Mouse (Mus musculus): ENCODE results near the gene Oscar. TPM values are rescaled to one million over a fixed set of nuclear protein-coding genes. Genes with fewer than 3 reads are reported as not detected.

Oscar gene
- under 1 TPM in 1 of 2 experiments, not detected in 1; 0.24 TPM for polyA plus RNA-seq (2017; shearing (Covaris generic))

DNA sequence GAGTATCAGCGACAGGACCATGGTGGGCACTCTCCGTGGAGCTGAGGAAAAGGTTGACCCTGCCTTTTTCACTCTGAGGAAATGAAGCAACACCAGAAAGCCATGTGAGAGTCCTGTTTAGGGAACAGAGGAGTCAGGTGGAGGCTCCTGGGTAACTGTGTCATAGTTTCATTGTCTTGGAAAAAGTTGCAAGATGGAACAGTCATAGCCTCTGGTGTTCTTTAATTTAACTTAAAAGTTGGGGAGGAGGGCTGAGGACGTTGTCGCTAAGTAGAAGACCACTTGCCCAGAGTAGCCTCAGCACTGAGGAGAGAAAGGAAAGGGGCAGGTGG lies at the start of gene Oscar:
Gene Oscar, minus strand, starts transcription at position 101 of the 332 bp plus-strand sequence.
- no peak for ATAC-seq

DNA sequence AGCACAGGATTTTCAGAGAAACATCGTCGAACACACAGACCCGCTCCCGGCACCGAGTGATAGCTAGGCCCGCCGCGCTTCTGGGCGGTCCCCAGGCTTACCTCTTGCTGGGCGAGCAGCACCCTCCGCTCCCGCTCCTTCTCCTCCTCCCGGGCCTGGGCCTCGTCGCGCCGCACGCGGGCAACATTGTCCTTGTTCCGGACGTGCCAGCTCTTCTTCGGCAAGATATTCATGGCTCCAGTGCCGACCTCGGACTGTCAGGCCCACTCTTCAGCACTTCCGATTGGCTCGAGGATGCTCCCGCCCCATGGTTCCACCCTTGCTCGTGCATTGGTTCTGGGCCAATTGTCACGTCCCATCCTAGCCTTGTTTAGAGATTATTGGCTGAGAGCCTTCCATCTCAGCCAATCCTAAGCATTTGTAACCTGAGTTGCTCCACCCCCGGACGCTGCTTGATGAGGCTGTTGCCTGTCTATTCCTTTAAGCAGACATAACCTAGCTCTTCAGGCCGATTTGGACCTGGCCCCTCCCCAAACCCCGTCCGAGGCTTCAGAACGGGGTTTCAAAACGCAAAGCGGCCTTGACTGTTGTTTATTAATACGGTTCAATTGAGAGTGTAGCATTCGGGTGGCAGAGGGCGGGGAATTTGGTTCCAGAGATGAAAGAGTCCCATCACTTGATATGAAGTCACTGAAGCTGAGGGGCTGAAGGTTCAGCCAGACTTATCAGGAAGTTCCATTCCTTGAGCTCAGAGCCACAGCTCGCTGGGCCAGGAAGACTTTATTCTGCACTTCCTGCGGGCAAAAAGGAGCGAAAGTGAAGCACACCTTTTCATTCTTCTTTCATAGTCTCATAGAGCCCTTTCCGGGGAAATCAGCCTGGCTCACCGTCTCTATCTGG lies 49.5 kb upstream of the Oscar start, which contains the start of gene Leng1:
Gene Leng1, minus strand, starts transcription at position 626 of the 900 bp plus-strand sequence.
- ATAC-seq, result peak; percentile 97

- ATAC-seq, result no peak
Measured at GRCm38 (mm10) chr7:3664524-3665214, 48.7 kb upstream of the Oscar start.

- no peak for ATAC-seq
Measured at GRCm38 (mm10) chr7:3658578-3658977, 42.6 kb upstream of the Oscar start.

- no peak for ATAC-seq
Measured at GRCm38 (mm10) chr7:3656966-3657365, 41.0 kb upstream of the Oscar start.

- ATAC-seq, result no peak
Measured at GRCm38 (mm10) chr7:3646641-3647040, 30.7 kb upstream of the Oscar start.

- ATAC-seq, result no peak
Measured at GRCm38 (mm10) chr7:3646188-3646587, 30.2 kb upstream of the Oscar start.

- no peak for ATAC-seq
Measured at GRCm38 (mm10) chr7:3645488-3646025, 29.6 kb upstream of the Oscar start.

DNA sequence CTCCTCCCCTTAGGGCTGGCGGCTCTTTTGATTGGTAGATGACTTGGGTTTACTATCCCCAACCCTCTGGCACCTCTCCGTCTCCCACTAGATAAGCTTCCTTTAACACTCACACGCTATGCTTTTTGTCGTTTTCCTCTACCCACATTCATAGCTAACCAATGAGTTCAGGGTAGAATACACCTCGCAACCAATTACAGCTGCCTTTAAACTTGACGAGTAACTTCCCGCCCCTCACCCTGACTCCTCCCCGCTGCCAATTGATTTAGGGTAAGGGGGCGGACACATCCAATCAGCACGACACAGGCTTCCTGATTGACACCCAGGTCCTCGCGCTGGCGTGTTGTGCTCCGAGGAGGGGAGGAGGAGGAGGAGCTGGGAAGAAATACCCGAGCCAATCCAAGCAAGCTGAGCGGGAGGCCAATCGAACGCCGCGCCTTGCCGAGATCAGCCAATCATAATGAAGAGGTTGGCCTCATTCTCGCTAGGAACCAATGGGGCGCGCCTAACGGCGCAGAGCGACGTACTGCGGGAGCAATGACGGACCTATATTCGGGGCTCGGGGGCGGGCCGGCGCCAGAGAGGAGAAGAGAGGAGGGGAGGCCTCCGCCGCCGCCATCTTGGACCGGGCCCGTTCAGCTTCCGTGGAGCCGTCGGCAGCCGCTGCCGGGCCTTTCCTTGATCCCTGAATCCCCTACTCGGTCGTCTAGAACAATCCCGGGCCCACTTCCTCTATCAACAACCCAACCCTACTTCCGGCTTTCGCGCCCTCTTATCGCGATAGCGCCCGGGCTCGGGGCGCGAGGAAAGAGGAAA lies 28.9 kb upstream of the Oscar start, which contains the start of gene Cnot3:
Gene Cnot3, plus strand, starts transcription at position 597 of the 816 bp plus-strand sequence.
- peak; percentile 86 for ATAC-seq

GRCm38 (mm10) chr7:3644348-3644671 lies 28.4 kb upstream of the Oscar start:
- ATAC-seq, result no peak

GRCm38 (mm10) chr7:3643843-3644242 lies 27.9 kb upstream of the Oscar start:
- no peak for ATAC-seq

- ATAC-seq, result no peak
Measured at GRCm38 (mm10) chr7:3643412-3643811, 27.5 kb upstream of the Oscar start.

DNA sequence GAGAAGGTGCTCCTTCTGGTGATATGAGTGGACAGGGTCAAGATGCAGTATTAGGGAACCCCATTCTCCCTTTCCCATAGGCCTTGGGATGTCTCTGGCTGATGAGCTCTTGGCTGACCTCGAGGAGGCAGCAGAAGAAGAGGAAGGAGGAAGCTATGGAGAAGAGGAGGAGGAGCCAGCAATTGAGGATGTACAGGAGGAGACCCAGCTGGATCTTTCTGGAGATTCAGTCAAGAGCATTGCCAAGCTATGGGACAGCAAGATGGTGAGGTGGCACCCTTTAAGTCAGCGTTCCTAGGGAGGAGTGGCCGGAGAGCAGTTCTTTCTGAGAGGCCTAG lies 14.5 kb upstream of the Oscar start:
- ATAC-seq, result no peak

DNA sequence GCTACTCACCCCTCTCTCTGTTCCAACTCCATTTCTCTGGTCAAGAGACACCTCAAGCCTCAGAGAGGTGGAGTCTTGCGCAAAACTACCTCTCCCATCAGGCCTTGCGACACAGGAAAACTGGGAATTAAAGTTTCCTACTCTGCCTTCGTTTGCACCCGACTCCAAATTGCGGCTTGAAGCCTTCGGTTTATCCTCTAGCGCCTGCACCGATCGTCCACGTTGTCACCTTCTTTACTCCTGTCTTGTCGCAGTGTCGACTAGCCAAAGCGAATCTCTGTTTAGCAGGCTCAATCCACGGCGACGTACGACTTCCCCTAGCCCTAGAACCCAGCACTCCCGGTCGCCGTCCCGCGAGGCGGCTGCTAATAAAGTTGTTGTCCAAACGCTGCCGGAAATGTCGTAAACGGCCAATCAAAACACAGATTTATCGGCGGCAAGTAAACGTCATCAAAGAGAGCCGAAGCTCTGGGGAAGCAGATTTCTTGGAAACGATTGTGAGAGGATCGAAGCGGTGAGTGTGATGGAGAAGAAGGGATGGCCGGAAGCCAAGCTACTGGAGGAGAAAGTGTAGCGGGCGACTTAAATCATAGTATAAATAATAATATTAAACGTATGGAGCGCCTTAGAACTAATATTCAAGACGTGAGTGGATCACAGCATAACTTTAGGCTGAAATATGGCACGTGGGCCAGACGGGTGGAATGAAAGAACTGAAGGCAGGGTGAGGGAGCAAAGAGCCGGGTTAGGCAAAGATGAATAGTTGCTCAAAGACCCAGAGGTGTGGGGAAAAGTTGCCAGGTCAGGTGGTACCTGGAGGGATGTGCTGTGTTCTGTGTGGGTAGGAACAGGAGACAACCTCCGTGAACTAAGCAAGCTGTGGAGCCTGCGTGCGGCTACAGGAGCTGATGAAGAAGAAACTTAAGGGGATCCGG lies 13.9 kb upstream of the Oscar start, which contains the start of the genes Tfpt and Prpf31:
Gene Tfpt, minus strand, starts transcription at position 387 of the 935 bp plus-strand sequence.
Gene Prpf31, plus strand, starts transcription at position 443 of the 935 bp plus-strand sequence.
- ATAC-seq, result peak; percentile 93

- ATAC-seq, result peak; percentile 2
Measured at GRCm38 (mm10) chr7:3629030-3629429, 13.1 kb upstream of the Oscar start.

DNA sequence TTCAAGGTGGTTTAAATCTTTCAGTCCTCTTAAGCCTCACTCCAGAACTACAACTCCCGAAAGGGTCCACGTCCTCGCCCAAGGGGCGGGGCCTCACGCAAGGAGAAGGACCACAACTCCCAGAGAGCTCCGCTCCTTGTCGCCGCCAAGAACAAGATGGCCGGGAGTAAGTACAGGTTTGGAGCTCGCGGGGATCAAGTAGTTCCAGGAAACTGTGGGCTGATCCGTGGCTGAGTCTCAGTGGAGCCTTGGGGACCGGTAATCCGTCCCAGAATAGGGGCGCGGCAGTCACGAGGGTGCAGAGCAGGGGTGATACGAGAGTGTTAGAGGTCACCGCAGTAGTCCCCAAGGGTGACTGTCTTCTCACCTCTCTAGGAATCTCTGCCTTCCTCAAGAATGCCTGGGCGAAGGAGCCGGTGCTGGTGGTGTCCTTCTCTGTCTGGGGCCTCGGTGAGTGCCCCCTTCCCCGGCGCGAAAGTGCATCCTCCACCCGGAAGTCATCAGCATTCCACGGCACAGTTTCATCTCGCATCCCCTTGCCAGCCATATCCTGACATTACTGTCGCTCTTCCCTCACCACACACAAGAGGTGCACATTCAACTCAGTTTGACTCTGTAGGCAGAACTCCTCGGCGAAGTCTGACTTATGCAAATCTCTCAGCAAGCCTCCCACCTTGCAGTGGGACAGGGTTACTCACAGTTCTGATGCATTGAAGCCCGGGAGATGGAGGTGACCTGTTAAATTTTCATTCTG lies 1.5 kb upstream of the Oscar start, which contains the start of gene Ndufa3:
Gene Ndufa3, plus strand, starts transcription at position 132 of the 754 bp plus-strand sequence.
- ATAC-seq, result peak; percentile 99

GRCm38 (mm10) chr7:3616389-3617241 lies 658 bp upstream of the Oscar start:
- ATAC-seq, result peak; percentile 45

- no peak for ATAC-seq
Measured at GRCm38 (mm10) chr7:3614021-3614420, 1.9 kb downstream of the Oscar start.

- ATAC-seq, result no peak
Measured at GRCm38 (mm10) chr7:3611006-3611405, 5.0 kb downstream of the Oscar start.

All from CD4-positive, CD25-positive, alpha-beta regulatory T cell, adult 4 months (primary cell).